ENCODE assay signal across 25 mouse cellular contexts in genomic region chr10:108294766-108295165, GRCm38 (mm10). TPM values are rescaled to one million over a fixed set of nuclear protein-coding genes. Genes with fewer than 3 reads are reported as not detected.
"Had no signal": no experiment of that assay in that cellular context is flagged by ENCODE, and none has a peak within 500 bp of the region (broad histone marks: within the 10 kb centered on the region; RNA-seq: fewer than 3 reads in every experiment).

No protein-coding gene starts in this region.

- H3K27ac ChIP-seq: kidney, embryonic 15.5 days; left cerebral cortex, adult 2 months; limb, embryonic 12.5 days; limb, embryonic 15.5 days; liver, embryonic 14.5 days; midbrain, embryonic 15.5 days; neural tube, embryonic 12.5 days; neural tube, embryonic 15.5 days; stomach, postnatal 0 days had no signal

- H3K9me3 ChIP-seq: kidney, embryonic 15.5 days; limb, embryonic 12.5 days; limb, embryonic 15.5 days; midbrain, embryonic 15.5 days; neural tube, embryonic 12.5 days; neural tube, embryonic 15.5 days had no signal

- DNase-seq: kidney, adult 8-10 months; kidney, postnatal 10 days; kidney, postnatal 36 days; layer of hippocampus, postnatal 36 days; left cerebral cortex, postnatal 4 days; liver, postnatal 0 days; lung, postnatal 14 days; lung, postnatal 4 days; right cerebral cortex, adult 18-20 months; right cerebral cortex, postnatal 14 days; right cerebral cortex, postnatal 4 days; thymus, adult 2 months; thymus, postnatal 14 days had no signal

- H3K36me3 ChIP-seq: kidney, embryonic 15.5 days; limb, embryonic 12.5 days; limb, embryonic 15.5 days; midbrain, embryonic 15.5 days; neural tube, embryonic 12.5 days; neural tube, embryonic 15.5 days had no signal

- ATAC-seq: liver, postnatal 0 days; midbrain, embryonic 15.5 days had no signal

- H3K9ac ChIP-seq: kidney, embryonic 15.5 days; limb, embryonic 12.5 days; limb, embryonic 15.5 days; liver, embryonic 14.5 days; liver, postnatal 0 days; midbrain, embryonic 15.5 days; neural tube, embryonic 12.5 days; neural tube, embryonic 15.5 days had no signal

- H3K4me2 ChIP-seq: kidney, embryonic 15.5 days; limb, embryonic 12.5 days; limb, embryonic 15.5 days; liver, embryonic 11.5 days; midbrain, embryonic 11.5 days; midbrain, embryonic 15.5 days; neural tube, embryonic 12.5 days; neural tube, embryonic 15.5 days had no signal

- H3K4me3 ChIP-seq: kidney, embryonic 15.5 days; left cerebral cortex, adult 2 months; limb, embryonic 12.5 days; limb, embryonic 15.5 days; midbrain, embryonic 15.5 days; neural tube, embryonic 12.5 days; neural tube, embryonic 15.5 days had no signal

- H3K27me3 ChIP-seq: kidney, embryonic 15.5 days; limb, embryonic 12.5 days; limb, embryonic 15.5 days; midbrain, embryonic 15.5 days; neural tube, embryonic 12.5 days; neural tube, embryonic 15.5 days had no signal

- H3K4me1 ChIP-seq: kidney, embryonic 15.5 days; limb, embryonic 12.5 days; limb, embryonic 15.5 days; midbrain, embryonic 15.5 days; neural tube, embryonic 12.5 days; neural tube, embryonic 15.5 days had no signal

RNA-seq across cellular contexts. Expression of gene Pawr, which starts 37.2 kb away (rescaled TPM):
- total RNA-seq: megakaryocyte-erythroid progenitor cell, adult 5-6 weeks had no signal
